Mouse (Mus musculus): ENCODE data around the gene Slc16a8. TPM values are rescaled to one million over a fixed set of nuclear protein-coding genes. Genes with fewer than 3 reads are reported as not detected.

Gene Slc16a8
- 0.02 and 0.04 TPM in 2 replicates for polyA plus RNA-seq (2012; rRNA removed)

GRCm38 (mm10) chr15:79254661-79255060 lies at the start of gene Slc16a8:
Gene Slc16a8, minus strand, starts transcription at chr15:79254761.

GRCm38 (mm10) chr15:79285399-79285798 lies 30.8 kb upstream of the Slc16a8 start, which contains the start of gene Baiap2l2:
Gene Baiap2l2, minus strand, starts transcription at chr15:79285537.

GRCm38 (mm10) chr15:79229058-79229821 lies 25.3 kb downstream of the Slc16a8 start, which contains the start of the genes Pick1 and Gm49486:
Gene Pick1, plus strand, starts transcription at chr15:79229173.
Gene Gm49486, plus strand, starts transcription at chr15:79229391.

Other genes with a start within 250 kb of the Slc16a8 start
- 366 and 397 TPM in 2 replicates for gene H1f0, start 226.3 kb downstream of the Slc16a8 start, polyA plus RNA-seq (2012; rRNA removed)
- gene Galr3, start 212.9 kb downstream of the Slc16a8 start, polyA plus RNA-seq (2012; rRNA removed) = 0.18 and 0.24 TPM in 2 replicates
- gene Ankrd54, start 191.9 kb downstream of the Slc16a8 start, polyA plus RNA-seq (2012; rRNA removed) = 39.7 and 53.6 TPM in 2 replicates
- gene Eif3l, start 179.6 kb downstream of the Slc16a8 start, polyA plus RNA-seq (2012; rRNA removed) = 143 and 242 TPM in 2 replicates
- gene Micall1, start 145.9 kb downstream of the Slc16a8 start, polyA plus RNA-seq (2012; rRNA removed) = 18.6 and 19.1 TPM in 2 replicates
- gene Polr2f, start 113.8 kb downstream of the Slc16a8 start, polyA plus RNA-seq (2012; rRNA removed) = 211 and 410 TPM in 2 replicates
- gene 1700088E04Rik, start 113.5 kb downstream of the Slc16a8 start, polyA plus RNA-seq (2012; rRNA removed) = 7.1 and 8.2 TPM in 2 replicates
- gene Sox10, start 89.5 kb downstream of the Slc16a8 start, polyA plus RNA-seq (2012; rRNA removed) = 4.5 and 20.6 TPM in 2 replicates
- 73.7 and 74.5 TPM in 2 replicates for gene Pick1, start 25.6 kb downstream of the Slc16a8 start, polyA plus RNA-seq (2012; rRNA removed)
- gene Gm49486, start 25.4 kb downstream of the Slc16a8 start, polyA plus RNA-seq (2012; rRNA removed) = 0.86 and 1.3 TPM in 2 replicates
- gene Baiap2l2, start 30.8 kb upstream of the Slc16a8 start, polyA plus RNA-seq (2012; rRNA removed) = 1.3 and 2.3 TPM in 2 replicates
- gene Pla2g6, start 73.6 kb upstream of the Slc16a8 start, polyA plus RNA-seq (2012; rRNA removed) = 40.8 and 58.6 TPM in 2 replicates
- gene Maff, start 91.9 kb upstream of the Slc16a8 start, polyA plus RNA-seq (2012; rRNA removed) = 2.8 and 3.6 TPM in 2 replicates
- gene Tmem184b, start 148.8 kb upstream of the Slc16a8 start, polyA plus RNA-seq (2012; rRNA removed) = 22.4 and 53.3 TPM in 2 replicates
- 274 and 275 TPM in 2 replicates for gene Csnk1e, start 200.8 kb upstream of the Slc16a8 start, polyA plus RNA-seq (2012; rRNA removed)